Mouse (Mus musculus) E14TG2a.4 (cell line): ENCODE results near the gene Exosc9.

Experiments
- H3K27me3 ChIP-seq: 2 replicates; pipeline ENCODE4 v1.6.1; 2014; ENCODE audit warnings: low read length, control low read depth; ENCODE audit not compliant: insufficient read depth
- H3K36me3 ChIP-seq: 2 replicates; pipeline ENCODE4 v1.6.1; 2014; ENCODE audit warnings: low read length, control low read depth; ENCODE audit not compliant: insufficient read depth
- H3K4me1 ChIP-seq: replicated peaks from 2 replicates; pipeline ENCODE4 v1.6.1; 2014; ENCODE audit warnings: low read depth, low read length, control low read depth
- H3K4me3 ChIP-seq: replicated peaks from 2 replicates; pipeline ENCODE4 v1.5.1; 2014; ENCODE audit warnings: mild to moderate bottlenecking, low read length
- H3K9me3 ChIP-seq: 2 replicates; pipeline ENCODE4 v1.6.1; 2014; ENCODE audit warnings: low read length, control low read depth
- CTCF ChIP-seq: conservative IDR thresholded peaks from 2 replicates; pipeline ENCODE4 v1.5.1; 2014; ENCODE audit warnings: low read length
- NANOG ChIP-seq: IDR thresholded peaks from 2 replicates; pipeline ENCODE4 v1.6.1; 2014; ENCODE audit warnings: borderline replicate concordance, low read length, mixed read lengths
- POU5F1 ChIP-seq: IDR thresholded peaks from 2 replicates; pipeline ENCODE4 v1.6.1; 2014; ENCODE audit warnings: low read length, borderline replicate concordance

Exosc9 gene

DNA sequence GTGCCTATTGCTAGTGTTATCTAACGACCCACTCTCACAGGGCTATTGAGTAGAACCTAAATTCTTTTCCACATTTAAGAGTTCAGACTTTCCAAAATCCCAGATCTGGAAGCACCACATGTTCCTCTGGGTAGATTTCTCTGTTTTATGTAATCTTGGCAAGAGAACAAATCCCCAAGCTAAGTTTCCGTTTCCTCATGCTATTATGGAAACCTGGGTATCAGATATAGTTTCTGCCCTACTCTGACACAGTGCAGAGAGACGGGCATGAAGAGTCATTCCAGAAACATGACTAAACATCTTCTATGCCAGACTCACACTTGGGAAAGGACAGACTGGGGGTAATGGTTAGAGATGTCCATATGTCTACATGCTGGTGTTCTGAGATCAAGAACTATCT, 27.9 kb upstream of the Exosc9 start:
- H3K36me3 ChIP-seq, result no peaks in the 10 kb centered on the region
- peaks cover 24% of the 10 kb centered on the region for H3K4me1 ChIP-seq
- peaks cover 44% of the 10 kb centered on the region for H3K27me3 ChIP-seq
- peaks cover 3% of the 10 kb centered on the region; the same call in 1 of the 2 replicates for H3K9me3 ChIP-seq
- TF ChIP-seq POU5F1, result no peak
- TF ChIP-seq NANOG, result no peak
- no peak for TF ChIP-seq CTCF
- H3K4me3 ChIP-seq, result no peak overlapping the region

DNA sequence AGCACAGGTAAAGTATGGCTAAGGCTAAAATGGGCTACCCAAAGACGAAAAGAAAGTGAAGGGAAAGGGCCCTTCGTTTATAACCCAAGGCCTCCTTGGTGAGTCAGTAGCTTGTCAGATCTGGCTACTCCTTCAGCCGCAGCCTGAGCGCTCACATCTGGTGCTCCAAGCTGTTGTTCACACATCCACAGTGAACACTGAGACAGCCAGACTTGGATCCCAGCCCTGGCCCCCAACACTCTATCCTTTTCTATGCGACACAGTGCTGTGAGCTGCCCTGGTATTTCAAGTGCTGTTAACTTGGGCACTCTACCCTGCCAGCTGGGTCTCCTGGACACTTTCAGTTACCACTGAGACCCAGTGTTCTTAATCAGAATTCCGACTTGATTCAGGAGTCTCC, 22.1 kb upstream of the Exosc9 start:
- Histone ChIP-seq H3K4me1 (peaks cover 19% of the 10 kb centered on the region), H3K9me3 (no peaks in the 10 kb centered on the region; the same call in 1 of the 2 replicates), H3K4me3 (no peak overlapping the region), H3K36me3 (no peaks in the 10 kb centered on the region), H3K27me3 (peaks cover 5% of the 10 kb centered on the region)
- TF ChIP-seq NANOG, result no peak
- no peak for TF ChIP-seq CTCF
- TF ChIP-seq POU5F1, result no peak

DNA sequence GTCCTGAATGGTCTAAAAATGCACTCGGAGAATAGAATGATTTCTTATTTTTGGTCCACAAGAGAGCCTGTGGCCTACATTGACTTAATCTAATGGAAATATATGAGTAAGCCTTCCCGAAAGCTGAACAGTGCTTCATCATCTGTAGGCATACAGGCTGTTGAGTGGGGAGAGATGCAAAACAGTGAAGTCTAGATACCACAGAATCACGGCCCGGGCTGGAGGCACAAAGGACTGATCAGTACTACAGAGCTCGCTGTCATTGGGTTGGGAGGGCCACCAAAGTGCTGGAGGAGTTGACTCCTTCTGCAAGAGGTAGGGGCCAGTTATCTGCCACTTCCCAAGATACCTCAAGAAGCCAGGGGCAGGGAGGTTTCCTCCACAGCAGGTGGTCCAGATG, 21.6 kb upstream of the Exosc9 start:
- TF ChIP-seq POU5F1 (no peak), CTCF (no peak), NANOG (no peak)

DNA sequence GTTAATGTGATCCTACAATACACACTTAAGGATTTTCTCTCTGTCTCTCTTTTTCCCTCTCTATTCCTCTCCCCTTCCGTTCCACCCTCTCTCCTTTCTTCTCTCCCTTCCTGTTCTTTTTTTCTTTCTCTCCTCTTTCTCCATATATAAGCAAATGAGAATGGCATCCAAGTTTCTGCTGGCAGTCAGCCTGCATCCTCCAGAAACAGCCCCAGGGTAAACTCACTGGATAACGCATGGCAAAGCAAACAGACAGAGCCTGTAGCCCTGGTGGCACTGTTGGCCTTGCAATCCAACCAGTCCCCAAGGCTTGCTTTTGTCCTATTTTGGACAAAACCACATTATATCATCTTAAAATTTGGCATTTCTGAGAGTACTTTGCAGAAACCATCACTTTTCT, 21.2 kb upstream of the Exosc9 start:
- TF ChIP-seq CTCF, result no peak
- no peak for TF ChIP-seq NANOG
- TF ChIP-seq POU5F1, result no peak
- Histone ChIP-seq H3K27me3 (peaks cover 5% of the 10 kb centered on the region), H3K9me3 (no peaks in the 10 kb centered on the region; the same call in 1 of the 2 replicates), H3K36me3 (no peaks in the 10 kb centered on the region), H3K4me3 (no peak overlapping the region), H3K4me1 (peaks cover 19% of the 10 kb centered on the region)

More for the DNA sequence above, 21.6 kb upstream of the Exosc9 start:
- Histone ChIP-seq H3K36me3 (no peaks in the 10 kb centered on the region), H3K9me3 (no peaks in the 10 kb centered on the region; the same call in 1 of the 2 replicates), H3K4me3 (no peak overlapping the region), H3K27me3 (peaks cover 5% of the 10 kb centered on the region), H3K4me1 (peaks cover 19% of the 10 kb centered on the region)

DNA sequence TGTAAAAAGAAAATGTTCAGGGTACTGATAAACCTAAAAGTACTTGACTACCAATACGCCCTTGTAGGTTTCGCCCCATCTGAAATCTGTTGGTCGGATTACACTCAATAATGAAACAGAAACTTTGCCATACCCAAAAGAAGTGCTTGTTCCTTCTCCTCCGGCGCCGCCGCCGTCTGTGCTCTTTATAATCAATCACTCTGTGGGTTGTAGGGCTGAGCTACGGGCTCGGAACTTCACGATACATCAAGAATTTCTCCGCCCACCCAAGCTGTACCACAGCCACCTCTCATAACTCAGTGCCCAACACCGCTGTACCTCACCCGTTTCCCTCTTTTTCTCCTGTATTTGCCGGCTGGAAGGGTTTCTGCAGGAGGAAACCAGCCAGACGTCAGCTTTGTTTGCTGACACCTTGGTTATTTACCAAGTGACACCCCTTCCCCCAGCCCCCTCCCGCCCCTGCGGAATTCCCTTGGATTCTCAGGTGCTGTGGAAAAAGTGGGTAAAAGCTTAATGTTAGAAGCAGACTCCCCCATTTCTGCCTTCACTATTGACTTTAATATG, 20.3 kb upstream of the Exosc9 start:
- Histone ChIP-seq H3K27me3 (peaks cover 5% of the 10 kb centered on the region), H3K4me1 (peaks cover 19% of the 10 kb centered on the region), H3K4me3 (peak overlapping the region; percentile 35; the same call in 1 of the 2 replicates), H3K9me3 (no peaks in the 10 kb centered on the region; the same call in 1 of the 2 replicates), H3K36me3 (no peaks in the 10 kb centered on the region)
- TF ChIP-seq CTCF (no peak), POU5F1 (no peak), NANOG (no peak)

DNA sequence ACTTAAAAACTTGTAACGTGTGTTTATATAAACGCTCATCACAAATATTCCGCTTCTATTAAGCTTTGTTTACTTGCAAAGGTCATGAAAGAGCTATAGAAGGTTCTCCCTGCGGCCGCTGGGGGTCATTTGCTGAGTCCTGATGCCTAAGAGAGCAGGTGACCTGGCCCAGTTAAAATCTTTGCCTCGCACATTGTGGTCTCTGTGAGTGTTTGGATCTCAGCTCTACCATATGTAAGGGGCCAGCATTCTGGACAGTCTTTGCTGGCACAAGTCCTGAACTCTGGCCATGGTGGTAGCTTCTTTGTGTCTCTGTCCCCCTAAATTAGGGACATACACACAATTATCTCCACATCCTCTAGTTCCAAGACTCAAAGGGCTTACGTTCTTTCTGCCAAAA, 19.7 kb upstream of the Exosc9 start:
- Histone ChIP-seq H3K4me1 (peaks cover 19% of the 10 kb centered on the region), H3K36me3 (no peaks in the 10 kb centered on the region), H3K4me3 (no peak overlapping the region), H3K27me3 (peaks cover 5% of the 10 kb centered on the region), H3K9me3 (no peaks in the 10 kb centered on the region)
- TF ChIP-seq CTCF (no peak), NANOG (no peak), POU5F1 (no peak)

DNA sequence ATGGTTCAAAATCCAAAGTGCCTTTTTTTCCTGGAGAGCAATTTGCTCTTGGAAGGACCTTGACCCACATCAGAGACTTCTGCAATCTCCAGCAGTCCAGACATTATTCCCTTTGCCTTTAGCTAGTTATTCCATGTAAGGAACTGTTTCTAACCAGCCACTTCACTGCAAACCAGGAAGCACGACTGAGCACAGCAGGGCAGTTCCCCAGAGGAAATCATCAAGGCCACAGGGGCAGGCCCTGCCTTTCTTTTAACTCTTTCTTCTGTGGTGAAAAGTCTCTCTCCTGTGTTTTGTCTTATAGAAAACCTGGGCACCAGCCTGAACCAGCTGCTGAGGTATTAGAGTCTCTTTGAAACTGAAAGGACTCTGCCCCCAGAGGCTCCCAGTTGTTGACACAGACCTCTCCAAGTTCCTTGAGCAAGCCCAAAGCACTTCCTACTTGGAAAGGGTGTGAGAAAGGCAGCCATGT, 19.2 kb upstream of the Exosc9 start:
- Histone ChIP-seq H3K4me1 (peaks cover 19% of the 10 kb centered on the region), H3K4me3 (no peak overlapping the region)

DNA sequence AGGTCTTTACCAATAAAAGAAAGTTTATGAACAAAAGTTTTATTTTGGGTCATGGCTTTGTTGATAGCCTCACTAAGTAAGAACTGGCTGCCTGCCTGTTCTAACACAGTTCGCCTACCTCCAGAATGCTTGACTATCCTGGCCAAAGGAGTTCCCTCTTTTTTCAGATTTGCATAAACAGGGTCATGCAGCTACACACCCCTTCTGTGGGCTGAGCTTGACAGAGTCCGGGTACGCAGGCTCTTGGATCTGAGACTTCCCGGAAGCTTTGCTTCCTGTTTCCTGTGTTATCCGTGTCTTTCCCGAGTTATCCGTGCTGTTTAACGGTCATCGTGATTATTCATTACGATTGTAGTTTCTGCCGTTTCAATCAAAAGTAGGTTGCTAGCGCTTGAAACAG, 16.4 kb upstream of the Exosc9 start:
- no peaks in the 10 kb centered on the region for H3K9me3 ChIP-seq
- H3K4me3 ChIP-seq, result no peak overlapping the region
- TF ChIP-seq POU5F1, result no peak
- no peak for TF ChIP-seq CTCF
- no peak for TF ChIP-seq NANOG
- peaks cover 2% of the 10 kb centered on the region; the same call in 1 of the 2 replicates for H3K27me3 ChIP-seq
- H3K36me3 ChIP-seq, result no peaks in the 10 kb centered on the region
- H3K4me1 ChIP-seq, result peaks cover 15% of the 10 kb centered on the region

More for the DNA sequence above, 19.2 kb upstream of the Exosc9 start:
- TF ChIP-seq POU5F1, result no peak
- no peak for TF ChIP-seq CTCF
- TF ChIP-seq NANOG, result no peak
- Histone ChIP-seq H3K27me3 (peaks cover 5% of the 10 kb centered on the region), H3K36me3 (no peaks in the 10 kb centered on the region), H3K9me3 (no peaks in the 10 kb centered on the region)
